Comparison of ENCODE assay signal across 8 mouse cellular contexts in genomic region chr8:86745221-86745934, GRCm38 (mm10). TPM values are rescaled to one million over a fixed set of nuclear protein-coding genes. Genes with fewer than 3 reads are reported as not detected.
DNase-seq lines count a peak whose midpoint lies in the region; ATAC-seq and TF ChIP-seq lines count a peak whose summit lies in the region.

Gene Gm10638 (plus strand): TSS chr8:86745699.
Gene Siah1a (minus strand): TSS chr8:86745934.

- H3K4me1 ChIP-seq in bone marrow, adult 2 months (ENCODE audit: control insufficient read depth, insufficient read depth, low read length), result no peaks in the 10 kb centered on the region; the same call in 1 of the 2 replicates
- H3K4me1 ChIP-seq in embryonic facial prominence, embryonic 15.5 days, result peaks cover 20% of the 10 kb centered on the region; the same call in 1 of the 2 replicates
- H3K4me1 ChIP-seq in heart, embryonic 11.5 days (ENCODE audit: control insufficient read depth, insufficient read depth, low read length), result peaks cover 9% of the 10 kb centered on the region
- peaks cover 23% of the 10 kb centered on the region; the same call in 1 of the 2 replicates for H3K4me1 ChIP-seq in kidney, embryonic 14.5 days (ENCODE audit: control insufficient read depth, insufficient read depth, low read length)
- peaks cover 10% of the 10 kb centered on the region for H3K4me1 ChIP-seq in liver, embryonic 11.5 days (replicated peaks; ENCODE audit: control insufficient read depth, insufficient read depth, low read length)

- DNase-seq in 416B (ENCODE audit: low read depth), result peak; percentile 68
- DNase-seq in liver, embryonic 11.5 days (ENCODE audit: low spot score), result peak; percentile 84
- DNase-seq in spleen, postnatal 4 days (ENCODE audit: low spot score in 2 of 2), result peak; percentile 62 to 82

- H3K9me3 ChIP-seq in embryonic facial prominence, embryonic 15.5 days (replicated peaks), result no peaks in the 10 kb centered on the region
- no peaks in the 10 kb centered on the region for H3K9me3 ChIP-seq in heart, embryonic 11.5 days (replicated peaks; ENCODE audit: control insufficient read depth, low read length)
- H3K9me3 ChIP-seq in kidney, embryonic 14.5 days (ENCODE audit: control insufficient read depth, low read length), result no peaks in the 10 kb centered on the region
- H3K9me3 ChIP-seq in liver, embryonic 11.5 days (ENCODE audit: control insufficient read depth, low read length), result no peaks in the 10 kb centered on the region

- peak within 1 kb of the TSS; percentile 78 for H3K4me3 ChIP-seq in bone marrow, adult 2 months (replicated peaks; ENCODE audit: control insufficient read depth, low read depth, low read length)
- H3K4me3 ChIP-seq in embryonic facial prominence, embryonic 15.5 days (replicated peaks), result peak within 1 kb of the TSS; percentile 76
- H3K4me3 ChIP-seq in heart, embryonic 11.5 days (ENCODE audit: low read depth, low read length), result peak within 1 kb of the TSS; percentile 95
- H3K4me3 ChIP-seq in kidney, embryonic 14.5 days (ENCODE audit: low read length), result peak within 1 kb of the TSS; percentile 81
- H3K4me3 ChIP-seq in liver, embryonic 11.5 days (ENCODE audit: low read depth, low read length), result peak within 1 kb of the TSS; percentile 94

- H3K27me3 ChIP-seq in embryonic facial prominence, embryonic 15.5 days, result no peaks in the 10 kb centered on the region
- H3K27me3 ChIP-seq in heart, embryonic 11.5 days (ENCODE audit: control insufficient read depth, insufficient read depth, low read length), result no peaks in the 10 kb centered on the region
- H3K27me3 ChIP-seq in kidney, embryonic 14.5 days (ENCODE audit: control insufficient read depth, insufficient read depth, low read length), result no peaks in the 10 kb centered on the region
- no peaks in the 10 kb centered on the region for H3K27me3 ChIP-seq in liver, embryonic 11.5 days (replicated peaks; ENCODE audit: control insufficient read depth, insufficient read depth, low read length)

- peak within 1 kb of the TSS; percentile 93 for H3K27ac ChIP-seq in bone marrow, adult 2 months (ENCODE audit: control insufficient read depth, insufficient read depth, low read depth, low read length, poor library complexity)
- H3K27ac ChIP-seq in embryonic facial prominence, embryonic 15.5 days (replicated peaks), result peak within 1 kb of the TSS; percentile 93
- H3K27ac ChIP-seq in heart, embryonic 11.5 days (ENCODE audit: low read depth, low read length), result peak within 1 kb of the TSS; percentile 97
- H3K27ac ChIP-seq in kidney, embryonic 14.5 days (ENCODE audit: low read depth, low read length), result peak within 1 kb of the TSS; percentile 97
- peak within 1 kb of the TSS; percentile 96 for H3K27ac ChIP-seq in liver, embryonic 11.5 days (ENCODE audit: low read depth, low read length)

- H3K4me2 ChIP-seq in embryonic facial prominence, embryonic 15.5 days (replicated peaks), result peak within 1 kb of the TSS; percentile 74
- H3K4me2 ChIP-seq in heart, embryonic 11.5 days, result peak within 1 kb of the TSS; percentile 83
- peak within 1 kb of the TSS; percentile 64 for H3K4me2 ChIP-seq in kidney, embryonic 14.5 days (replicated peaks; ENCODE audit: low read depth, low read length)
- H3K4me2 ChIP-seq in liver, embryonic 11.5 days, result peak within 1 kb of the TSS; percentile 93

- no peak for TF ChIP-seq CTCF in bone marrow, adult 2 months (IDR thresholded peaks at IDR 0.05; ENCODE audit: control insufficient read depth, insufficient read depth, low read length)

- H3K9ac ChIP-seq in embryonic facial prominence, embryonic 15.5 days, result peak within 1 kb of the TSS; percentile 81
- H3K9ac ChIP-seq in heart, embryonic 11.5 days (ENCODE audit: low read depth, low read length), result peak within 1 kb of the TSS; percentile 99
- H3K9ac ChIP-seq in kidney, embryonic 14.5 days (ENCODE audit: low read depth, low read length), result peak within 1 kb of the TSS; percentile 99
- peak within 1 kb of the TSS; percentile 94 for H3K9ac ChIP-seq in liver, embryonic 11.5 days (ENCODE audit: low read depth, low read length)

- WGBS in bone marrow, adult 2 months, result under 1% methylated on average over 66 of the region's 88 CpGs
- WGBS in embryonic facial prominence, embryonic 15.5 days, result under 1% methylated on average over 66 of the region's 88 CpGs
- under 1% methylated on average over 62 of the region's 88 CpGs for WGBS in heart, embryonic 11.5 days (ENCODE audit: insufficient replicate concordance)
- WGBS in kidney, embryonic 14.5 days, result 0% methylated on average over 67 of the region's 88 CpGs
- under 1% methylated on average over 71 of the region's 88 CpGs for WGBS in liver, embryonic 11.5 days

- peak; percentile 82 for ATAC-seq in embryonic facial prominence, embryonic 15.5 days (ENCODE audit: insufficient number of reproducible peaks, low FRiP score, low TSS enrichment, low read depth)
- ATAC-seq in heart, embryonic 11.5 days (replicated peaks; ENCODE audit: insufficient number of reproducible peaks, low FRiP score, low TSS enrichment), result peak; percentile 83
- ATAC-seq in kidney, embryonic 14.5 days (ENCODE audit: low FRiP score, low TSS enrichment), result peak; percentile 85
- ATAC-seq in liver, embryonic 11.5 days (replicated peaks; ENCODE audit: low FRiP score), result peak; percentile 76
- peak; percentile 29; the same call in 1 of the 2 replicates for ATAC-seq in monocyte, adult 5-6 weeks (replicated peaks; ENCODE audit: insufficient number of reproducible peaks, low FRiP score, low TSS enrichment, poor library complexity, severe bottlenecking)

- no peak for TF ChIP-seq POLR2A in bone marrow, adult 2 months (IDR thresholded peaks at IDR 0.05; ENCODE audit: borderline replicate concordance, control insufficient read depth, low read depth, low read length)

- no peaks in the 10 kb centered on the region for H3K36me3 ChIP-seq in embryonic facial prominence, embryonic 15.5 days
- H3K36me3 ChIP-seq in heart, embryonic 11.5 days (ENCODE audit: control insufficient read depth, insufficient read depth, low read length), result no peaks in the 10 kb centered on the region
- no peaks in the 10 kb centered on the region for H3K36me3 ChIP-seq in kidney, embryonic 14.5 days (ENCODE audit: control insufficient read depth, insufficient read depth, low read length)
- H3K36me3 ChIP-seq in liver, embryonic 11.5 days (ENCODE audit: control insufficient read depth, insufficient read depth, low read length), result no peaks in the 10 kb centered on the region

RNA-seq across cellular contexts. Expression of gene Gm10638, which starts in this region (rescaled TPM):
- polyA plus RNA-seq in bone marrow, adult 2 months (2011; ENCODE audit: insufficient read depth, insufficient read length, low replicate concordance, missing spikeins), result not detected in 2 replicates
- polyA plus RNA-seq in embryonic facial prominence, embryonic 15.5 days (2015; fragmentation: Nextera tagmentation; extraction: Ambion mirVana), result 4.2 and 4.8 TPM in 2 replicates
- 1.7 and 2.0 TPM in 2 replicates for polyA plus RNA-seq in heart, embryonic 11.5 days (2014; fragmentation: Nextera tagmentation; extraction: Ambion mirVana)
- polyA plus RNA-seq in kidney, embryonic 14.5 days (2014; fragmentation: Nextera tagmentation; extraction: Ambion mirVana), result 5.6 and 6.7 TPM in 2 replicates
- 1.1 and 1.4 TPM in 2 replicates for polyA plus RNA-seq in liver, embryonic 11.5 days (2014; fragmentation: Nextera tagmentation; extraction: Ambion mirVana)
- not detected in 3 replicates for total RNA-seq in monocyte, adult 5-6 weeks (2017)

RNA-seq across cellular contexts. Expression of gene Siah1a, which starts in this region (rescaled TPM):
- 5.4 and 7.8 TPM in 2 replicates for polyA plus RNA-seq in bone marrow, adult 2 months (2011; ENCODE audit: insufficient read depth, insufficient read length, low replicate concordance, missing spikeins)
- polyA plus RNA-seq in embryonic facial prominence, embryonic 15.5 days (2015; fragmentation: Nextera tagmentation; extraction: Ambion mirVana), result 45.7 and 47.9 TPM in 2 replicates
- polyA plus RNA-seq in heart, embryonic 11.5 days (2014; fragmentation: Nextera tagmentation; extraction: Ambion mirVana), result 30.1 and 31.5 TPM in 2 replicates
- 50.3 and 54.0 TPM in 2 replicates for polyA plus RNA-seq in kidney, embryonic 14.5 days (2014; fragmentation: Nextera tagmentation; extraction: Ambion mirVana)
- 26.7 and 28.0 TPM in 2 replicates for polyA plus RNA-seq in liver, embryonic 11.5 days (2014; fragmentation: Nextera tagmentation; extraction: Ambion mirVana)
- total RNA-seq in monocyte, adult 5-6 weeks (2017), result 29.7 to 37.9 TPM (median 35.9 TPM) in 3 replicates

Comparison
In these comparisons a context has a peak if more than half of its experiments do, and no peak if none do; other contexts are left out.
1. Peak in every context shown above with its lines: DNase-seq, ATAC-seq, H3K4me3 ChIP-seq and H3K27ac ChIP-seq.
2. ATAC-seq: peak in every context shown above with its lines; median percentile 85 in kidney, embryonic 14.5 days; 83 in heart, embryonic 11.5 days; 82 in embryonic facial prominence, embryonic 15.5 days; 76 in liver, embryonic 11.5 days; 29 in monocyte, adult 5-6 weeks.